Mouse (Mus musculus): ENCODE data around the gene Srp14.

GRCm38 (mm10) chr2:118497890-118498289 is 18.4 kb upstream of the Srp14 start:
- TF ChIP-seq CTCF (IDR thresholded peaks at IDR 0.05; ENCODE audit: low read depth) (no peak), EP300 (IDR thresholded peaks at IDR 0.05; ENCODE audit: low read depth) (no peak)
